Mouse (Mus musculus) forebrain, embryonic 10.5 days (tissue): ENCODE data around the gene Tm2d3. TPM values are rescaled to one million over a fixed set of nuclear protein-coding genes. Genes with fewer than 3 reads are reported as not detected.

Source experiments
- DNase-seq: peaks from one replicate; pipeline ENCODE4 v3.0.0-alpha.2; 2017; ENCODE audit warnings: low spot score; ENCODE audit errors: extremely low spot score
- H3K27ac ChIP-seq: fragments of 300-500 bp; sonication (generic); 2 replicates; pipeline ENCODE4 v1.5.1; 2016; ENCODE audit warnings: mild to moderate bottlenecking
- H3K27me3 ChIP-seq: fragments of 300-500 bp; sonication (generic); 2 replicates; pipeline ENCODE4 v1.6.1; 2016; ENCODE audit warnings: mild to moderate bottlenecking; ENCODE audit not compliant: poor library complexity, severe bottlenecking
- H3K36me3 ChIP-seq: fragments of 300-500 bp; sonication (generic); replicated peaks from 2 replicates; pipeline ENCODE4 v1.6.1; 2016; ENCODE audit warnings: mild to moderate bottlenecking, moderate library complexity
- H3K4me1 ChIP-seq: fragments of 300-500 bp; sonication (generic); 2 replicates; pipeline ENCODE4 v1.6.1; 2016
- H3K4me3 ChIP-seq: fragments of 300-500 bp; sonication (generic); 2 replicates; pipeline ENCODE4 v1.5.1; 2016; ENCODE audit warnings: mild to moderate bottlenecking, moderate library complexity
- H3K9me3 ChIP-seq: fragments of 300-500 bp; sonication (generic); 2 replicates; pipeline ENCODE4 v1.6.1; 2016; ENCODE audit warnings: mild to moderate bottlenecking, moderate library complexity
- WGBS: fragments of 180-500 bp; shearing (Covaris S2); methylation state at CpG from one replicate; pipeline ENCODE4 v1.1.7; 2016; 5-methylcytosine and 5-hydroxymethylcytosine counted together
- polyA plus RNA-seq: library from polyadenylated mRNA; unstranded; fragments of >200 nt; fragmentation: Nextera tagmentation; extraction: Ambion mirVana; gene quantifications from 2 replicates; pipeline ENCODE4 v1.2.1, GENCODE M21; 2016

Gene Tm2d3
- polyA plus RNA-seq, 1 experiment from 2014 or later = 77.9 TPM

- Histone ChIP-seq H3K27me3 (no peaks in the 10 kb centered on the region), H3K9me3 (no peaks in the 10 kb centered on the region), H3K4me1 (no peaks in the 10 kb centered on the region), H3K4me3 (no peak overlapping the region), H3K27ac (no peak overlapping the region), H3K36me3 (peaks cover 16% of the 10 kb centered on the region; the same call in 1 of the 2 replicates)
- no peak for DNase-seq
- 84% methylated on average over 7 of the region's 7 CpGs for WGBS
These were observed 11.9 kb upstream of the Tm2d3 start for GRCm38 (mm10) chr7:65678900-65679595.

GRCm38 (mm10) chr7:65681166-65681565 lies 9.8 kb upstream of the Tm2d3 start:
- no peak for DNase-seq
- Histone ChIP-seq H3K9me3 (no peaks in the 10 kb centered on the region), H3K4me1 (peaks cover 10% of the 10 kb centered on the region), H3K27me3 (no peaks in the 10 kb centered on the region), H3K36me3 (peaks cover 13% of the 10 kb centered on the region; the same call in 1 of the 2 replicates), H3K4me3 (no peak overlapping the region), H3K27ac (no peak overlapping the region)
- 84% methylated on average over 5 of the region's 5 CpGs for WGBS

GRCm38 (mm10) chr7:65684256-65684835 lies 6.6 kb upstream of the Tm2d3 start:
- 0 out of 2 replicates have a peak overlapping the region, but pooled peaks have one; percentile 11 for H3K27ac ChIP-seq
- peaks cover 10% of the 10 kb centered on the region for H3K4me1 ChIP-seq
- H3K27me3 ChIP-seq = no peaks in the 10 kb centered on the region
- H3K4me3 ChIP-seq = no peak overlapping the region
- no peak for DNase-seq
- no peaks in the 10 kb centered on the region for H3K9me3 ChIP-seq
- peaks cover 18% of the 10 kb centered on the region for H3K36me3 ChIP-seq
- 63% methylated on average over 7 of the region's 7 CpGs for WGBS

GRCm38 (mm10) chr7:65686664-65687063 lies 4.3 kb upstream of the Tm2d3 start:
- H3K27me3 ChIP-seq = no peaks in the 10 kb centered on the region
- H3K4me1 ChIP-seq = peaks cover 10% of the 10 kb centered on the region
- H3K9me3 ChIP-seq = no peaks in the 10 kb centered on the region
- no peak overlapping the region for H3K27ac ChIP-seq
- H3K4me3 ChIP-seq = no peak overlapping the region
- H3K36me3 ChIP-seq = peaks cover 18% of the 10 kb centered on the region
- DNase-seq = no peak
- 92% methylated on average over 9 of the region's 9 CpGs for WGBS

- H3K4me1 ChIP-seq = peaks cover 20% of the 10 kb centered on the region
These were observed 1.1 kb downstream of the Tm2d3 start for GRCm38 (mm10) chr7:65691929-65692605.

GRCm38 (mm10) chr7:65692883-65693282 lies 1.9 kb downstream of the Tm2d3 start:
- Histone ChIP-seq H3K36me3 (peaks cover 33% of the 10 kb centered on the region), H3K27me3 (no peaks in the 10 kb centered on the region), H3K4me3 (peak overlapping the region; percentile 87), H3K27ac (peak overlapping the region; percentile 94), H3K9me3 (no peaks in the 10 kb centered on the region), H3K4me1 (peaks cover 20% of the 10 kb centered on the region)
- DNase-seq = no peak
- WGBS = 2% methylated on average over 10 of the region's 10 CpGs

More at GRCm38 (mm10) chr7:65691929-65692605, 1.1 kb downstream of the Tm2d3 start:
- Histone ChIP-seq H3K27ac (no peak overlapping the region), H3K27me3 (no peaks in the 10 kb centered on the region), H3K4me3 (peak overlapping the region; percentile 87; the same call in 1 of the 2 replicates), H3K36me3 (peaks cover 29% of the 10 kb centered on the region), H3K9me3 (no peaks in the 10 kb centered on the region)
- no peak for DNase-seq
- whole genome bisulfite sequencing = 87% methylated on average over 8 of the region's 8 CpGs

GRCm38 (mm10) chr7:65693301-65693821 lies 2.4 kb downstream of the Tm2d3 start:
- Histone ChIP-seq H3K4me3 (peak overlapping the region; percentile 87), H3K9me3 (no peaks in the 10 kb centered on the region), H3K27ac (peak overlapping the region; percentile 94), H3K36me3 (peaks cover 35% of the 10 kb centered on the region), H3K27me3 (no peaks in the 10 kb centered on the region), H3K4me1 (peaks cover 20% of the 10 kb centered on the region)
- under 1% methylated on average over 52 of the region's 52 CpGs for WGBS
- DNase-seq = peak; percentile 85

- Histone ChIP-seq H3K9me3 (no peaks in the 10 kb centered on the region), H3K4me3 (no peak overlapping the region), H3K27ac (no peak overlapping the region), H3K27me3 (no peaks in the 10 kb centered on the region), H3K36me3 (peaks cover 66% of the 10 kb centered on the region), H3K4me1 (peaks cover 20% of the 10 kb centered on the region)
- no peak for DNase-seq
- WGBS = 59% methylated on average over 2 of the region's 2 CpGs
These were observed 5.5 kb downstream of the Tm2d3 start for GRCm38 (mm10) chr7:65696450-65696849.

- no peaks in the 10 kb centered on the region for H3K27me3 ChIP-seq
- peaks cover 60% of the 10 kb centered on the region for H3K36me3 ChIP-seq
- WGBS = 95% methylated on average over 7 of the region's 7 CpGs
- H3K4me1 ChIP-seq = peaks cover 7% of the 10 kb centered on the region
- no peak overlapping the region for H3K4me3 ChIP-seq
- no peak for DNase-seq
- H3K27ac ChIP-seq = no peak overlapping the region
- H3K9me3 ChIP-seq = no peaks in the 10 kb centered on the region
These were observed 11.1 kb downstream of the Tm2d3 start for GRCm38 (mm10) chr7:65702076-65702475.

- peaks cover 7% of the 10 kb centered on the region for H3K4me1 ChIP-seq
- H3K27ac ChIP-seq = no peak overlapping the region
- H3K27me3 ChIP-seq = no peaks in the 10 kb centered on the region
- peak; percentile 84 for DNase-seq
- peaks cover 33% of the 10 kb centered on the region for H3K36me3 ChIP-seq
- H3K9me3 ChIP-seq = no peaks in the 10 kb centered on the region
- peak overlapping the region; percentile 34 for H3K4me3 ChIP-seq
- WGBS = 17% methylated on average over 10 of the region's 10 CpGs
These were observed 13.9 kb downstream of the Tm2d3 start for GRCm38 (mm10) chr7:65704818-65705242.

- no peak overlapping the region for H3K4me3 ChIP-seq
- H3K9me3 ChIP-seq = no peaks in the 10 kb centered on the region
- no peaks in the 10 kb centered on the region for H3K36me3 ChIP-seq
- 100% methylated on average over 1 of the region's 1 CpGs for WGBS
- H3K4me1 ChIP-seq = peaks cover 7% of the 10 kb centered on the region
- H3K27ac ChIP-seq = no peak overlapping the region
- H3K27me3 ChIP-seq = no peaks in the 10 kb centered on the region
- DNase-seq = no peak
These were observed 17.5 kb downstream of the Tm2d3 start for GRCm38 (mm10) chr7:65708506-65708905.

- Histone ChIP-seq H3K36me3 (no peaks in the 10 kb centered on the region), H3K4me1 (peaks cover 1% of the 10 kb centered on the region), H3K4me3 (no peak overlapping the region), H3K27ac (no peak overlapping the region), H3K27me3 (no peaks in the 10 kb centered on the region), H3K9me3 (no peaks in the 10 kb centered on the region)
- WGBS = 85% methylated on average over 3 of the region's 3 CpGs
- DNase-seq = no peak
These were observed 19.3 kb downstream of the Tm2d3 start for GRCm38 (mm10) chr7:65710301-65710700.

GRCm38 (mm10) chr7:65713782-65714181 lies 22.8 kb downstream of the Tm2d3 start:
- Histone ChIP-seq H3K4me3 (no peak overlapping the region), H3K27me3 (no peaks in the 10 kb centered on the region), H3K9me3 (no peaks in the 10 kb centered on the region), H3K4me1 (no peaks in the 10 kb centered on the region), H3K27ac (no peak overlapping the region), H3K36me3 (no peaks in the 10 kb centered on the region)
- DNase-seq = no peak
- WGBS = 72% methylated on average over 5 of the region's 5 CpGs
